Mouse (Mus musculus): ENCODE data around the gene Fsip1.

DNA sequence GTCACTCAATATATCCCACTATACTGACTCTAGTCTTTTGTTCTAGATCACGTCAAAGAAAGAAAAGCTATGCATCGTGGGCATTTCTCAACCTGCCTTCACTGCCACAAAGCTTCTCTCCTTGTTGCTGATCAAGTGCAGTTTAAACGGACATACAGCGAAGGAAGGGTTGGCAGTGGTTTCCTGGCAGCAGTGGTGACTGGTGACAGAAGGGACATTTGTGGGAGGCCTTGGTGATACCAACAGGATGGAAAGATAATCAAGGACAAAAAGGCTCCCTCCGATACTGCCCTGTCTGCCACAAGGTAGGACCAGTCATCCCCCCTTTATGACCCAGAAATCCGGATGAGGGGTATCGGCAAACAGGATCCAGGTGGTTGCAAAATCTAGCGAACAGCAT, 21.5 kb upstream of the Fsip1 start:
- TF ChIP-seq EP300 (IDR thresholded peaks at IDR 0.05; ENCODE audit: low read depth) (no peak), CTCF (IDR thresholded peaks at IDR 0.05; ENCODE audit: low read depth) (no peak)

All from liver, embryonic 14.5 days (tissue).